Mouse (Mus musculus): Measurements from ENCODE around the gene Ahnak.

DNA sequence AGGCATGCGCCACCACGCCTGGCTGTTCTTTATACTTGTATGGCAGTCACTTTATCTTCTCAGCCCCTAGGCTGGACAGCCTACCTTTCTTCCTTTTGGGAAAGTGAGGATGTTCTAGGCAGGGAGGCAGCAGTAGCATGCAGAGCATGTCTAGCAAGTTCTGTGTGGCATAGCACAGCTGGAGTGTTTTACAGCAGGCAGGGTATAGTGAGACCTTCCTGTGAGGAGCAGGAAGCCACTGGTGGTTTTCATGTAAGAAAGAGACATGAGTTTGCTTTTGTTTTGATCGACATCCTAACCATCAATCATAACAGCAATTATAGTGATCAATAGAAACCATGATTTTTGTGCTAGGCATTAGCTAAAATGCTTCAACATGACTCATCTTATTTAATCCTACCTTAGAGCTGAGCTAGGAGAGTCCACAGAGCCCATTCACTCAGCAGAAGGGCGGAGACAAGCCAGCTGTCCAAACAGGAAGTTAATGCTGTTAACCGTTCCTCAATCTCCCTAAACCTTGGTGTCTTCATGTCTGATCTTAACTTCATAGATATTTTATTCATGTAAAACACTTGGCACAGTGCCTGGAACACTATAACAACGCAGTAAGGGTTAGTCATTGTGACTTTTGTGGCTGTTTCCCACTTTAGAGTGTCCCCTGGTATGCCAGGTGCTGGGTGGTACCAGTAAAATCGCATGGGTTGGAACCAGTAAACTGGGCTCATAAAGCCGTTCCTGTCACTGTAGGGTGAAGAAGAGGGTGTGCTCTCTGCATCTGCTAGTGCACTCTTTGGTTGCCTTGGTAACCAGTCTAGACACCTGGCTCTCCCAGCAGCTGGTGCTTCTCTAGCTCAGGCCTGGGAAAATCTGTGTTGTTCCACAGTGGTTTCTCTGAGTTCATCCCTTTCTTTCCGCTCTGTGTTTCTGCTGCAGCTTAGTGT lies 76.8 kb downstream of the Ahnak start:
- no peak for TF ChIP-seq CTCF (IDR thresholded peaks at IDR 0.05; ENCODE audit: control insufficient read depth, insufficient read depth, insufficient read length)
- TF ChIP-seq CEBPB (IDR thresholded peaks at IDR 0.05; ENCODE audit: low read depth), result no peak
- no peak for TF ChIP-seq USF1 (IDR thresholded peaks at IDR 0.05; ENCODE audit: low read depth)
- peak; percentile 91 for TF ChIP-seq MYOD1 (IDR thresholded peaks at IDR 0.05; ENCODE audit: control insufficient read depth, insufficient read length, low read depth)
- TF ChIP-seq MAX (IDR thresholded peaks at IDR 0.05), result no peak

All from C2C12 (cell line).